Mouse (Mus musculus): ENCODE measurements around the gene Folh1.
"Not testable (repeated sequence)": the region's sequence is repeated elsewhere in the genome, so short reads cannot be mapped to it uniquely, and the experiment has no call there.

Folh1 gene

DNA sequence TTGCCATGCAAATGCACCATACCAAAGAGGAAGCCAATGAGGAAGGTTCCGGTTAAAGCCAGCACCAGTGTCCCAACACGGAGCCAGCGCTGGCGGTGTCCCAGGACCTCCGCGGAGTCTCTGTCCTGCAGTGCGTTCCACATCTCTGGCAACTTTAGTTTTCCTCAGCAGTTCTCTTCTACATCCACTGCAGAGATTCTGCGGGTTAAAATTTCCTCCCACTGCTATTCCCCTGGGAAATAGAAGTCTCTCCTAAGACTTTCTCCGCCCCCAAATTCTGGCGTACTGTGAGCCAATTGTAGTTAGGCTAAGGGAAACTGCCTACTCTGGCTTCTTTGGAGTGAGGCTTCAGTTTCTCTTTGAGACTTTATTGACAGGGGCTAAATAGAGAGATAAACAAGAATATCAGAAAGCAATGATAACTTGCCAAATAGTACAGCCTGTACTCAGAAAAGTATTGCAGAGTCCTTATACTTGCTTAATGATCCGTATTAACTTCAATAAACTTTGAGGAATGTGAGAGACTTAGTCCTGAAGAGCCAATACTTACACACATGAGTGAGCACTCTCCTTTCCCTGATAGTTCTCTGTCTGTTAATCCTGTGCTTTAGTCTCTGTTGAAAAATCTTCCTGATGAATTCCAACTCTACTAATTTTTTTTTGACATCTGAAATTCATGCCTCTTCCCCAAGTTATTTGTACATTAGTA is at the start of gene Folh1:
Gene Folh1, minus strand, starts transcription at position 327 of the 709 bp plus-strand sequence.
- DNase-seq, result peak; percentile 38 to 47

GRCm38 (mm10) chr7:86816466-86816865 is 40.7 kb upstream of the Folh1 start:
- DNase-seq, result no peak

- DNase-seq, result not testable (repeated sequence)
Measured at GRCm38 (mm10) chr7:86815716-86816115, 40.0 kb upstream of the Folh1 start.

DNA sequence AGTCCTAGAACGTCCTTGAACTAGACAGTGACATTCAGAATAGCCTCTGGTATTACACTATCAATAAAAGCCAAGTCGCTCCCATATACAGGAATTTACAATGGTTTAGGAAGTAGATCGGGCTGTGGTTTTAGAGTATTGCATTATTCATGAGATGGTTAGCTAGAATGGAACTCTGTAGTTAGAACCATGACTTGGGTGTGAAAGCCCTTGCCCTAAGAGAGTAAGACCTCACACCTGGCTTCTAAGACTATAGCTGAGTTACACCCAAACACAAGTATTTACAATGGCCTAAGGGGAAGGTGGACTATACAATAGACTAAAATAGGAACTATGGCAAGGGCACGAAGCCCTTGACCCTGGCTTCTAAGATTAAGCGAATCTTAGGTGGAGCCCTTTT is 39.5 kb upstream of the Folh1 start:
- DNase-seq, result not testable (repeated sequence)

DNA sequence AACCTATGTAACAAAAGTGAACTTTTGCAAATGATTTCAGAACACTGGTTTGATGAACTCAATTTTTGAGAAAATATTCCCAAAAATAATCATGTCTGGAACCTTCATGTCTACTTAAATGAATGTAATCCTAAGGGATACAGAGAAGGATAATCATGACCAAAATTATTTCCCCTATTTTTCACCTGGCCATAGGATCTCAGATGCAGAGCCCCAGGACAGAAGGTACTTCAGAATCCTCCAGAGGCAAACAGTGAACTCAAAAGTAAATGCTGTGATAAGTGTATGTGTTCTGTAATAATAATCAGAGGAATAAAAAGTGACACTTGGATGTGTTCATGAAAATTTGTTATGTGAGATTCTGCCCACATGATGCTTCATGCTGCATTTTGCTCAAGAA is 19.0 kb upstream of the Folh1 start, which contains the start of gene Vmn2r77:
Gene Vmn2r77, plus strand, starts transcription at position 301 of the 400 bp plus-strand sequence.
- DNase-seq, result no peak

DNA sequence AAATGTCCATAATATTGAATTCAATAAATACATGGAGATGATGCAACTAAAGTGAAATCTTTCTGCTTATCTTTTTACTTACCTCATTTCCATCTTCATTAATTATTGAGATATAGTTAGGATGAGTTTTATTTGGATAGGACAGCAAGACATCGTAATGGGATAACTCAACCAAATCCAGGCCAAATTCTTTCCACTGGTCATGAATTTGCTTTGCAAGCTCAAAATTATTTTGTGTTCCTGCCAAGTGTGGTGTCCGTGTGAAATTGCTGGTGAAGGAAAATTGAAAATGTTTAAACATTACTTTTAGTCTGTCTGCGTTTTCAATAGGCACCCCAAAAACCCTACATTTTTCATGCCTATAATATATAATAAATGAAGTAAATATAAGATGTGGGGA is 4.1 kb downstream of the Folh1 start:
- DNase-seq, result no peak

DNA sequence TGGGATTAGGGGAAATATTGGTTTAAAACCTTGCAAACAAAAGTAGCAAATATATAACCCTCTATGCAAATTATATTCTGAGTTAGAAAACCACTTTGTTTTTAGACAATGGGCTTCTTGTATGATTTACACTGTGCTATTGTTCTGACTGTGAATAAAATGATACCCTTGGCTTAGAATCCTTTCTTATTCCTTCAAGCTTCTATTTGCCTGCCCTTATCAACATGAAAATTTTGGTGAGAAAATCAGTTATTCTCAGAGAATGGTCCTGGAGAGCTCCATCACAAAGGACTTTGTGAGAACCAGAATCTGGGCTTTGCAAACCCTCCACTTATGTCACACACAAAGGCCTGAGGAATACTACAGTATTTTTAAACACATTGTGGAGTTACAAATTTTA is 11.1 kb downstream of the Folh1 start:
- DNase-seq, result no peak

DNA sequence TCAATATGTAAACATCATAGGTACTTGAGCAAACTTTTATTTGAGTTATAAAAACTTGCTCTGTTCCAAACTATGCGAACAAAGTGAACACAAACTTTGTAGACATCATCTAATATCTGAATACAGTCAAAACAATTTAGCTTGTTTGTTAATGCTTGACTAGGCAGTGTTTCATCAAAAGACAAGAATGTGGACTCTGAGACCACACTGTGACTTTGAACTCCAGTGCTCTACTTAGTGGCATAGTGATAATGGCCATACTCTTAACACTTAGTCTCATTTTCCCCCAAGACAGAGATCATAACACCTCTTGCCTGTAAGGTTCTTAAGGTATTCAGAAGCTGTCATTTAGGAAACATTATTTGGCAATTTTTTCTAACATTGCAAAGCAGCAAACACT is 15.0 kb downstream of the Folh1 start:
- DNase-seq, result no peak

GRCm38 (mm10) chr7:86725013-86725412 is 50.7 kb downstream of the Folh1 start:
- DNase-seq, result peak in 1 of 2 experiments; percentile 0

DNA sequence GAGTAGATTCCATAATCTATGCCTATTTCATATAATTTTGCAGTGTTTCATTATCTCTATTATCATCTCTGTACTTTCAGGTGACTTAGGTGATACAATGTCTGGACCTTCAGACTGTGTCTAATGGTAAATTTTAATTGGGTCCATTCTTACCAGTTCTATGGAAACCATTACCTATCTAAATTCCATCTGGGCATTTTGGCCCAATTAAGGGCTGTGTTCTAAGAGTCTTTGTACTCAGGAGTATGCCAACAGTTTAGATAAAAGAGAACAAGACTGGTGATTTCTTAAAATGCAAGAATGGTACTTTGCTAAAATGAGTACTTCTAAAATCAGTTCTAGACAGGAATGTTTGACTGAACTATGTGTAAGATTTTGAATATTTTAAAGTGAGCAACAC is 87.7 kb downstream of the Folh1 start, which contains the start of gene Olfr292:
Gene Olfr292, plus strand, starts transcription at position 301 of the 400 bp plus-strand sequence.
- no peak for DNase-seq

Measured in cerebellum, postnatal 14 days (tissue).